ENCODE assay signal across 18 mouse cellular contexts in genomic region chr8:22150345-22150663, GRCm38 (mm10). TPM values are rescaled to one million over a fixed set of nuclear protein-coding genes. Genes with fewer than 3 reads are reported as not detected.
DNase-seq lines count a peak whose midpoint lies in the region; ATAC-seq and TF ChIP-seq lines count a peak whose summit lies in the region.
"Had no signal": no experiment of that assay in that cellular context is flagged by ENCODE, and none has a peak within 500 bp of the region (broad histone marks: within the 10 kb centered on the region; RNA-seq: fewer than 3 reads in every experiment).

No protein-coding gene starts in this region.

- H3K9me3 ChIP-seq in heart, embryonic 15.5 days (replicated peaks) = no peaks in the 10 kb centered on the region
- no peaks in the 10 kb centered on the region for H3K9me3 ChIP-seq in limb, embryonic 14.5 days (ENCODE audit: control insufficient read depth, low read length)
- H3K9me3 ChIP-seq in limb, embryonic 10.5 days (replicated peaks) = no peaks in the 10 kb centered on the region
- H3K9me3 ChIP-seq: G1E; heart, embryonic 13.5 days; limb, embryonic 15.5 days; midbrain, embryonic 12.5 days had no signal

- H3K27ac ChIP-seq in heart, embryonic 15.5 days = peak overlapping the region; percentile 13; the same call in 1 of the 2 replicates
- no peak overlapping the region for H3K27ac ChIP-seq in limb, embryonic 14.5 days (replicated peaks; ENCODE audit: low read depth, low read length)
- H3K27ac ChIP-seq in limb, embryonic 10.5 days = no peak overlapping the region
- H3K27ac ChIP-seq: limb, embryonic 15.5 days; midbrain, embryonic 12.5 days had no signal

- H3K4me2 ChIP-seq in heart, embryonic 15.5 days = no peak overlapping the region
- no peak overlapping the region for H3K4me2 ChIP-seq in limb, embryonic 14.5 days (replicated peaks; ENCODE audit: low read depth, low read length, severe bottlenecking)
- H3K4me2 ChIP-seq: heart, embryonic 13.5 days; limb, embryonic 15.5 days; midbrain, embryonic 12.5 days had no signal

- WGBS in heart, embryonic 15.5 days = 62% methylated on average over 3 of the region's 3 CpGs
- WGBS in limb, embryonic 14.5 days = 57% methylated on average over 3 of the region's 3 CpGs
- 95% methylated on average over 3 of the region's 3 CpGs for WGBS in limb, embryonic 10.5 days

- peaks cover 6% of the 10 kb centered on the region; the same call in 1 of the 2 replicates for H3K36me3 ChIP-seq in heart, embryonic 15.5 days
- peaks cover 3% of the 10 kb centered on the region; the same call in 1 of the 2 replicates for H3K36me3 ChIP-seq in limb, embryonic 14.5 days (ENCODE audit: control insufficient read depth, insufficient read depth, low read length)
- peaks cover 16% of the 10 kb centered on the region for H3K36me3 ChIP-seq in limb, embryonic 10.5 days
- H3K36me3 ChIP-seq: G1E had no signal

- H3K4me1 ChIP-seq in heart, embryonic 15.5 days (replicated peaks) = peaks cover 5% of the 10 kb centered on the region; the same call in 1 of the 2 replicates
- H3K4me1 ChIP-seq in limb, embryonic 14.5 days (ENCODE audit: control insufficient read depth, insufficient read depth, low read length) = no peaks in the 10 kb centered on the region
- H3K4me1 ChIP-seq in limb, embryonic 10.5 days = no peaks in the 10 kb centered on the region
- H3K4me1 ChIP-seq: limb, embryonic 15.5 days; midbrain, embryonic 12.5 days had no signal

- TF ChIP-seq POLR2A in limb, embryonic 14.5 days (IDR thresholded peaks at IDR 0.05; ENCODE audit: borderline replicate concordance, extremely low read depth, insufficient read depth, insufficient read length) = no peak

- peak; percentile 46 for DNase-seq in adrenal gland, adult 2 months
- DNase-seq in adrenal gland, adult 8-10 months = no peak
- no peak for DNase-seq in heart, adult 18-20 months
- DNase-seq in limb, embryonic 14.5 days (ENCODE audit: low spot score) = peak; percentile 38
- DNase-seq in limb, embryonic 10.5 days (ENCODE audit: low spot score) = no peak
- DNase-seq in urinary bladder, postnatal 14 days (ENCODE audit: low spot score) = peak; percentile 16
- no peak for DNase-seq in urinary bladder, postnatal 25 days (ENCODE audit: low spot score)
- DNase-seq: right cerebral cortex, postnatal 25 days had no signal

- no peak overlapping the region for H3K4me3 ChIP-seq in heart, embryonic 15.5 days
- no peak overlapping the region for H3K4me3 ChIP-seq in limb, embryonic 14.5 days (replicated peaks; ENCODE audit: low read length)
- no peak overlapping the region for H3K4me3 ChIP-seq in limb, embryonic 10.5 days
- H3K4me3 ChIP-seq: erythroblast, embryonic 14.5 days; heart, embryonic 13.5 days; limb, embryonic 15.5 days; midbrain, embryonic 12.5 days had no signal

- H3K27me3 ChIP-seq in heart, embryonic 15.5 days = no peaks in the 10 kb centered on the region
- no peaks in the 10 kb centered on the region for H3K27me3 ChIP-seq in limb, embryonic 14.5 days (ENCODE audit: control insufficient read depth, insufficient read depth, low read length)
- no peaks in the 10 kb centered on the region for H3K27me3 ChIP-seq in limb, embryonic 10.5 days (ENCODE audit: low read depth, poor library complexity, severe bottlenecking)
- H3K27me3 ChIP-seq: heart, embryonic 13.5 days; limb, embryonic 15.5 days; midbrain, embryonic 12.5 days had no signal

- no peak for ATAC-seq in heart, embryonic 15.5 days (replicated peaks; ENCODE audit: insufficient number of reproducible peaks, insufficient read depth, low FRiP score, low read depth)
- no peak for ATAC-seq in limb, embryonic 14.5 days (ENCODE audit: low FRiP score, low read depth)
- ATAC-seq: CD4-positive, CD25-positive, alpha-beta regulatory T cell, adult 4 months; forebrain, embryonic 16.5 days had no signal

- H3K9ac ChIP-seq in heart, embryonic 15.5 days = no peak overlapping the region
- H3K9ac ChIP-seq in limb, embryonic 14.5 days (ENCODE audit: low read depth, low read length, severe bottlenecking) = no peak overlapping the region
- H3K9ac ChIP-seq: heart, embryonic 13.5 days; limb, embryonic 15.5 days; midbrain, embryonic 12.5 days had no signal

RNA-seq across cellular contexts. Expression of gene Nek3, which starts 15.9 kb away (rescaled TPM):
- 1 to 10 TPM; 5.3 to 5.6 TPM for total RNA-seq in adrenal gland, adult 2 months (2021)
- 0.65 and 0.66 TPM in 2 replicates for polyA plus RNA-seq in adrenal gland, adult 2 months (2012; rRNA removed)
- 10 to 100 TPM in 2 of 4 experiments, 1 to 10 TPM in 2; 5.2 to 16.0 (median 9.4) TPM for total RNA-seq in adrenal gland, adult 8-10 months (2022)
- polyA plus RNA-seq in heart, embryonic 15.5 days (2015; fragmentation: Nextera tagmentation; extraction: Ambion mirVana) = 4.3 and 4.5 TPM in 2 replicates
- 1 to 10 TPM; 1.9 to 2.2 TPM for total RNA-seq in heart, adult 18-20 months (2021)
- 4.3 and 6.1 TPM in 2 replicates for polyA plus RNA-seq in limb, embryonic 14.5 days (2012; rRNA removed)
- polyA plus RNA-seq in limb, embryonic 14.5 days (2014; fragmentation: Nextera tagmentation; extraction: Ambion mirVana) = 4.0 and 4.9 TPM in 2 replicates
- 7.1 TPM in 2 replicates for polyA plus RNA-seq in limb, embryonic 10.5 days (2016; fragmentation: Nextera tagmentation; extraction: Ambion mirVana)

RNA-seq across cellular contexts. Expression of gene Nek5, which starts 25.5 kb away (rescaled TPM):
- 10 to 100 TPM in 1 of 2 experiments, 1 to 10 TPM in 1; 3.1 to 11.1 TPM for total RNA-seq in adrenal gland, adult 2 months (2021)
- 0.95 and 1.7 TPM in 2 replicates for polyA plus RNA-seq in adrenal gland, adult 2 months (2012; rRNA removed)
- total RNA-seq in adrenal gland, adult 8-10 months (2022) = 10 to 100 TPM in 2 of 4 experiments, 1 to 10 TPM in 2; 4.6 to 29.9 (median 14.7) TPM
- polyA plus RNA-seq in heart, embryonic 15.5 days (2015; fragmentation: Nextera tagmentation; extraction: Ambion mirVana) = 0.26 and 0.43 TPM in 2 replicates
- under 1 TPM in 1 of 2 experiments, not detected in 1; 0.33 TPM for total RNA-seq in heart, adult 18-20 months (2021)
- 0.05 and 0.26 TPM in 2 replicates for polyA plus RNA-seq in limb, embryonic 14.5 days (2012; rRNA removed)
- 0.15 and 0.32 TPM in 2 replicates for polyA plus RNA-seq in limb, embryonic 14.5 days (2014; fragmentation: Nextera tagmentation; extraction: Ambion mirVana)
- not detected in 2 replicates for polyA plus RNA-seq in limb, embryonic 10.5 days (2016; fragmentation: Nextera tagmentation; extraction: Ambion mirVana)
- total RNA-seq: gastrocnemius, postnatal 4 days had no signal
- polyA plus RNA-seq: CD4-positive, CD25-positive, alpha-beta regulatory T cell, adult 4 months; erythroblast, embryonic 14.5 days; G1E; thymus, postnatal 0 days had no signal

RNA-seq across cellular contexts. Expression of gene Ckap2, which starts 35.3 kb away (rescaled TPM):
- 1 to 10 TPM; 1.9 to 3.1 TPM for total RNA-seq in adrenal gland, adult 2 months (2021)
- polyA plus RNA-seq in adrenal gland, adult 2 months (2012; rRNA removed) = 0.58 and 0.78 TPM in 2 replicates
- 1 to 10 TPM; 1.4 to 5.5 (median 3.2) TPM for total RNA-seq in adrenal gland, adult 8-10 months (2022)
- polyA plus RNA-seq in heart, embryonic 15.5 days (2015; fragmentation: Nextera tagmentation; extraction: Ambion mirVana) = 30.2 and 31.2 TPM in 2 replicates
- under 1 TPM; 0.13 to 0.74 TPM for total RNA-seq in heart, adult 18-20 months (2021)
- polyA plus RNA-seq in limb, embryonic 14.5 days (2012; rRNA removed) = 30.6 and 36.7 TPM in 2 replicates
- 40.3 and 43.0 TPM in 2 replicates for polyA plus RNA-seq in limb, embryonic 14.5 days (2014; fragmentation: Nextera tagmentation; extraction: Ambion mirVana)
- polyA plus RNA-seq in limb, embryonic 10.5 days (2016; fragmentation: Nextera tagmentation; extraction: Ambion mirVana) = 41.1 and 43.9 TPM in 2 replicates

RNA-seq across cellular contexts. Expression of gene Vps36, which starts 42.3 kb away (rescaled TPM):
- total RNA-seq in adrenal gland, adult 2 months (2021) = 10 to 100 TPM; 29.9 to 36.2 TPM
- polyA plus RNA-seq in adrenal gland, adult 2 months (2012; rRNA removed) = 5.2 and 5.7 TPM in 2 replicates
- 10 to 100 TPM; 33.9 to 47.7 (median 40.9) TPM for total RNA-seq in adrenal gland, adult 8-10 months (2022)
- polyA plus RNA-seq in heart, embryonic 15.5 days (2015; fragmentation: Nextera tagmentation; extraction: Ambion mirVana) = 20.5 and 21.7 TPM in 2 replicates
- total RNA-seq in heart, adult 18-20 months (2021) = 10 to 100 TPM; 26.7 to 29.0 TPM
- 18.1 and 21.6 TPM in 2 replicates for polyA plus RNA-seq in limb, embryonic 14.5 days (2012; rRNA removed)
- polyA plus RNA-seq in limb, embryonic 14.5 days (2014; fragmentation: Nextera tagmentation; extraction: Ambion mirVana) = 32.5 and 33.3 TPM in 2 replicates
- 37.5 and 38.6 TPM in 2 replicates for polyA plus RNA-seq in limb, embryonic 10.5 days (2016; fragmentation: Nextera tagmentation; extraction: Ambion mirVana)

Comparison
In these comparisons a context has a peak if more than half of its experiments do, and no peak if none do; other contexts are left out.
1. DNase-seq: peak in adrenal gland, adult 2 months (single experiment), limb, embryonic 14.5 days (single experiment) and urinary bladder, postnatal 14 days (single experiment); none in adrenal gland, adult 8-10 months (single experiment), heart, adult 18-20 months (0 of 2), limb, embryonic 10.5 days (single experiment) and urinary bladder, postnatal 25 days (single experiment).
2. RNA of gene Ckap2, which starts 35.3 kb away (polyA plus RNA-seq): 41.1 to 43.9 TPM in limb, embryonic 10.5 days, 30.6 to 43.0 TPM in limb, embryonic 14.5 days and 30.2 to 31.2 TPM in heart, embryonic 15.5 days; 0.58 to 0.78 TPM in adrenal gland, adult 2 months; every median in the first group is over 10 times any median in the second.